16 mouse cellular contexts compared by ENCODE assay signal in genomic region chr2:146763522-146764144, GRCm38 (mm10).
A peak's percentile ranks its signal among the peaks of the same experiment; 100 is the strongest.
DNase-seq lines count a peak whose midpoint lies in the region; ATAC-seq and TF ChIP-seq lines count a peak whose summit lies in the region.
"Had no signal": no experiment of that assay in that cellular context is flagged by ENCODE, and none has a peak within 500 bp of the region (broad histone marks: within the 10 kb centered on the region; RNA-seq: fewer than 3 reads in every experiment).

No protein-coding gene starts in this region.

- WGBS in heart, adult 2 months: 74% methylated on average over 18 of the region's 18 CpGs
- WGBS in forebrain, embryonic 13.5 days: 36% methylated on average over 18 of the region's 18 CpGs
- WGBS in hindbrain, postnatal 0 days: 42% methylated on average over 18 of the region's 18 CpGs
- WGBS in neural tube, embryonic 15.5 days: 32% methylated on average over 18 of the region's 18 CpGs
- 49% methylated on average over 18 of the region's 18 CpGs for WGBS in cerebellum, adult 2 months

- H3K4me2 ChIP-seq in forebrain, embryonic 13.5 days: peak overlapping the region; percentile 27
- peak overlapping the region; percentile 21; the same call in 1 of the 2 replicates for H3K4me2 ChIP-seq in hindbrain, postnatal 0 days (ENCODE audit: low read depth, low read length)
- peak overlapping the region; percentile 37 for H3K4me2 ChIP-seq in neural tube, embryonic 15.5 days
- H3K4me2 ChIP-seq: heart, embryonic 13.5 days; lung, embryonic 15.5 days had no signal

- H3K4me1 ChIP-seq in heart, adult 2 months (ENCODE audit: control insufficient read depth, insufficient read depth, low read length): no peaks in the 10 kb centered on the region
- H3K4me1 ChIP-seq in forebrain, embryonic 13.5 days: peaks cover 27% of the 10 kb centered on the region
- H3K4me1 ChIP-seq in hindbrain, postnatal 0 days (ENCODE audit: insufficient read depth, low read length): peaks cover 5% of the 10 kb centered on the region; the same call in 1 of the 2 replicates
- peaks cover 28% of the 10 kb centered on the region for H3K4me1 ChIP-seq in neural tube, embryonic 15.5 days
- no peaks in the 10 kb centered on the region for H3K4me1 ChIP-seq in cerebellum, adult 2 months (ENCODE audit: control insufficient read depth, insufficient read depth, low read length)
- H3K4me1 ChIP-seq: heart, embryonic 13.5 days had no signal

- H3K9me3 ChIP-seq in forebrain, embryonic 13.5 days (replicated peaks): no peaks in the 10 kb centered on the region
- no peaks in the 10 kb centered on the region for H3K9me3 ChIP-seq in hindbrain, postnatal 0 days (ENCODE audit: low read length)
- no peaks in the 10 kb centered on the region for H3K9me3 ChIP-seq in neural tube, embryonic 15.5 days (replicated peaks)
- H3K9me3 ChIP-seq: heart, embryonic 13.5 days; lung, embryonic 15.5 days had no signal

- no peak overlapping the region for H3K4me3 ChIP-seq in heart, adult 2 months
- no peak overlapping the region for H3K4me3 ChIP-seq in forebrain, embryonic 13.5 days
- no peak overlapping the region for H3K4me3 ChIP-seq in hindbrain, postnatal 0 days (ENCODE audit: low read length)
- no peak overlapping the region for H3K4me3 ChIP-seq in neural tube, embryonic 15.5 days (replicated peaks)
- no peak overlapping the region for H3K4me3 ChIP-seq in cerebellum, adult 2 months (replicated peaks; ENCODE audit: insufficient read depth, low read depth, low read length)
- H3K4me3 ChIP-seq: heart, embryonic 13.5 days; lung, embryonic 15.5 days had no signal

- no peak overlapping the region for H3K27ac ChIP-seq in heart, adult 2 months
- peak overlapping the region; percentile 33 for H3K27ac ChIP-seq in forebrain, embryonic 13.5 days
- H3K27ac ChIP-seq in hindbrain, postnatal 0 days: no peak overlapping the region
- no peak overlapping the region for H3K27ac ChIP-seq in neural tube, embryonic 15.5 days (replicated peaks)
- H3K27ac ChIP-seq in cerebellum, adult 2 months (ENCODE audit: insufficient read depth, low read length): no peak overlapping the region
- H3K27ac ChIP-seq: heart, embryonic 13.5 days; lung, embryonic 15.5 days had no signal

- H3K9ac ChIP-seq in heart, adult 2 months (ENCODE audit: low read depth, low read length): no peak overlapping the region
- no peak overlapping the region for H3K9ac ChIP-seq in forebrain, embryonic 13.5 days
- H3K9ac ChIP-seq in hindbrain, postnatal 0 days (replicated peaks; ENCODE audit: low read length): no peak overlapping the region
- no peak overlapping the region for H3K9ac ChIP-seq in neural tube, embryonic 15.5 days (replicated peaks)
- H3K9ac ChIP-seq: heart, embryonic 13.5 days; lung, embryonic 15.5 days had no signal

- intact Hi-C loops in heart, adult 2 months (cut with DNase I): no loop called here

- peak; percentile 59 for DNase-seq in heart, adult 11 months
- DNase-seq in heart, adult 2 months: no peak
- no peak for DNase-seq in hindbrain, postnatal 0 days (ENCODE audit: low spot score)
- DNase-seq in B cell, adult 2 months: no peak
- no peak for DNase-seq in heart, adult 18-20 months
- DNase-seq in cerebellum, adult 2 months: no peak
- DNase-seq: adrenal gland, postnatal 36 days; cerebellum, adult 11 months; gastrocnemius, postnatal 14 days; kidney, postnatal 10 days; layer of hippocampus, adult 9-11 months had no signal

- TF ChIP-seq POLR2A in heart, adult 2 months (IDR thresholded peaks at IDR 0.05; ENCODE audit: insufficient read depth, low read depth, low read length): no peak
- TF ChIP-seq POLR2A in cerebellum, adult 2 months (IDR thresholded peaks at IDR 0.05; ENCODE audit: borderline replicate concordance, insufficient read depth, low read length): no peak

- ATAC-seq in forebrain, embryonic 13.5 days: peak; percentile 80
- ATAC-seq in hindbrain, postnatal 0 days: peak; percentile 63
- peak; percentile 56; the same call in 1 of the 2 replicates for ATAC-seq in neural tube, embryonic 15.5 days (ENCODE audit: low FRiP score)

- no peaks in the 10 kb centered on the region for H3K79me2 ChIP-seq in heart, adult 2 months (replicated peaks; ENCODE audit: control insufficient read depth, insufficient read depth, low read length)

- TF ChIP-seq EP300 in heart, adult 2 months (IDR thresholded peaks at IDR 0.05; ENCODE audit: insufficient read depth, low read depth, low read length): no peak

- no peaks in the 10 kb centered on the region for H3K36me3 ChIP-seq in heart, adult 2 months (ENCODE audit: control insufficient read depth, insufficient read depth, low read length)
- no peaks in the 10 kb centered on the region for H3K36me3 ChIP-seq in forebrain, embryonic 13.5 days (ENCODE audit: poor library complexity, severe bottlenecking)
- H3K36me3 ChIP-seq in hindbrain, postnatal 0 days (ENCODE audit: insufficient read depth, low read length): no peaks in the 10 kb centered on the region
- H3K36me3 ChIP-seq in neural tube, embryonic 15.5 days: no peaks in the 10 kb centered on the region
- H3K36me3 ChIP-seq: G1E; heart, embryonic 13.5 days; lung, embryonic 15.5 days had no signal

- H3K27me3 ChIP-seq in heart, adult 2 months (ENCODE audit: control insufficient read depth, insufficient read depth, low read length): no peaks in the 10 kb centered on the region
- H3K27me3 ChIP-seq in forebrain, embryonic 13.5 days: peaks cover 36% of the 10 kb centered on the region
- H3K27me3 ChIP-seq in hindbrain, postnatal 0 days (ENCODE audit: insufficient read depth, low read length): no peaks in the 10 kb centered on the region
- H3K27me3 ChIP-seq in neural tube, embryonic 15.5 days (replicated peaks): no peaks in the 10 kb centered on the region
- no peaks in the 10 kb centered on the region for H3K27me3 ChIP-seq in cerebellum, adult 2 months (ENCODE audit: control insufficient read depth, insufficient read depth, low read length)
- H3K27me3 ChIP-seq: lung, embryonic 15.5 days had no signal

- TF ChIP-seq CTCF in heart, adult 2 months (IDR thresholded peaks at IDR 0.05): no peak
- no peak for TF ChIP-seq CTCF in hindbrain, postnatal 0 days (IDR thresholded peaks at IDR 0.05; ENCODE audit: low read depth)
- TF ChIP-seq CTCF in cerebellum, adult 2 months (IDR thresholded peaks at IDR 0.05; ENCODE audit: borderline replicate concordance, insufficient read depth, low read depth, low read length): no peak
